Mouse (Mus musculus): ENCODE data around the gene Wipf3.
A peak's percentile ranks its signal among the peaks of the same experiment; 100 is the strongest.

Gene Wipf3

GRCm38 (mm10) chr6:54432806-54433545 lies 3.6 kb downstream of the Wipf3 start:
- no peak for DNase-seq

GRCm38 (mm10) chr6:54434171-54434570 lies 4.8 kb downstream of the Wipf3 start:
- DNase-seq: no peak

GRCm38 (mm10) chr6:54435663-54436062 lies 6.3 kb downstream of the Wipf3 start:
- DNase-seq: no peak

GRCm38 (mm10) chr6:54436286-54436685 lies 6.9 kb downstream of the Wipf3 start:
- DNase-seq: no peak

- no peak for DNase-seq
Observed at GRCm38 (mm10) chr6:54438510-54438909, 9.1 kb downstream of the Wipf3 start.

- DNase-seq: no peak
Observed at GRCm38 (mm10) chr6:54440658-54441057, 11.3 kb downstream of the Wipf3 start.

GRCm38 (mm10) chr6:54443657-54444056 lies 14.3 kb downstream of the Wipf3 start:
- DNase-seq: no peak

GRCm38 (mm10) chr6:54444086-54444485 lies 14.7 kb downstream of the Wipf3 start:
- DNase-seq: no peak

GRCm38 (mm10) chr6:54445249-54445818 lies 15.9 kb downstream of the Wipf3 start:
- no peak for DNase-seq

GRCm38 (mm10) chr6:54447353-54447752 lies 17.9 kb downstream of the Wipf3 start:
- no peak for DNase-seq

- DNase-seq: no peak
Observed at GRCm38 (mm10) chr6:54459661-54460060, 30.3 kb downstream of the Wipf3 start.

- DNase-seq: no peak
Observed at GRCm38 (mm10) chr6:54460172-54460914, 30.9 kb downstream of the Wipf3 start.

- peak; percentile 37 for DNase-seq
Observed at GRCm38 (mm10) chr6:54460915-54461671, 31.7 kb downstream of the Wipf3 start.

- DNase-seq: no peak
Observed at GRCm38 (mm10) chr6:54462766-54463165, 33.4 kb downstream of the Wipf3 start.

- no peak for DNase-seq
Observed at GRCm38 (mm10) chr6:54463701-54464458, 34.5 kb downstream of the Wipf3 start.

- DNase-seq: no peak
Observed at GRCm38 (mm10) chr6:54464926-54465325, 35.5 kb downstream of the Wipf3 start.

GRCm38 (mm10) chr6:54467371-54467770 lies 38.0 kb downstream of the Wipf3 start:
- no peak for DNase-seq

GRCm38 (mm10) chr6:54471866-54472265 lies 42.5 kb downstream of the Wipf3 start:
- DNase-seq: no peak

GRCm38 (mm10) chr6:54472846-54473715 lies 43.7 kb downstream of the Wipf3 start:
- peak; percentile 9 for DNase-seq

GRCm38 (mm10) chr6:54475926-54476667 lies 46.7 kb downstream of the Wipf3 start:
- no peak for DNase-seq

Measured in kidney, adult 9 months (tissue).